Mouse (Mus musculus): ENCODE measurements at regions not wholly inside any gene's neighbourhood (a gene's known extent, or its start where the extent isn't known, plus 50 kb on each side); places are given as distances from the start of the nearest gene placed in this dataset.
A peak's percentile ranks its signal among the peaks of the same experiment; 100 is the strongest.

- Histone ChIP-seq H3K27ac (no peak overlapping the region), H3K79me2 (replicated peaks; ENCODE audit: control insufficient read depth, insufficient read depth, low read length) (no peaks in the 10 kb centered on the region), H3K9ac (ENCODE audit: low read depth, low read length) (no peak overlapping the region), H3K27me3 (ENCODE audit: control insufficient read depth, insufficient read depth, low read length) (no peaks in the 10 kb centered on the region), H3K36me3 (ENCODE audit: control insufficient read depth, insufficient read depth, low read length) (no peaks in the 10 kb centered on the region), H3K4me1 (ENCODE audit: control insufficient read depth, insufficient read depth, low read length) (no peaks in the 10 kb centered on the region), H3K4me3 (no peak overlapping the region)
- TF ChIP-seq EP300 (IDR thresholded peaks at IDR 0.05; ENCODE audit: insufficient read depth, low read depth, low read length) (no peak), CTCF (IDR thresholded peaks at IDR 0.05) (no peak), POLR2A (IDR thresholded peaks at IDR 0.05; ENCODE audit: insufficient read depth, low read depth, low read length) (no peak)
- no peak for DNase-seq
- 80% methylated on average over 3 of the region's 3 CpGs for WGBS
- intact Hi-C loops (cut with DNase I), result no loop called here
Observed at GRCm38 (mm10) chr15:88068476-88068875, 524.4 kb downstream of the Fam19a5 start.

- Histone ChIP-seq H3K27ac (no peak overlapping the region), H3K27me3 (ENCODE audit: control insufficient read depth, insufficient read depth, low read length) (no peaks in the 10 kb centered on the region), H3K4me1 (ENCODE audit: control insufficient read depth, insufficient read depth, low read length) (no peaks in the 10 kb centered on the region)
Observed at GRCm38 (mm10) chr15:88072676-88073075, 527.4 kb upstream of the Zdhhc25 start.

GRCm38 (mm10) chr15:88083911-88084310, 516.2 kb upstream of the Zdhhc25 start:
- no peak overlapping the region for H3K4me3 ChIP-seq
- H3K36me3 ChIP-seq (ENCODE audit: control insufficient read depth, insufficient read depth, low read length), result no peaks in the 10 kb centered on the region
- intact Hi-C loops (cut with DNase I), result no loop called here
- no peak overlapping the region for H3K9ac ChIP-seq (ENCODE audit: low read depth, low read length)
- WGBS, result 62% methylated on average over 5 of the region's 5 CpGs
- DNase-seq, result no peak
- H3K27me3 ChIP-seq (ENCODE audit: control insufficient read depth, insufficient read depth, low read length), result no peaks in the 10 kb centered on the region
- no peak overlapping the region for H3K27ac ChIP-seq
- no peaks in the 10 kb centered on the region for H3K4me1 ChIP-seq (ENCODE audit: control insufficient read depth, insufficient read depth, low read length)
- H3K79me2 ChIP-seq (replicated peaks; ENCODE audit: control insufficient read depth, insufficient read depth, low read length), result no peaks in the 10 kb centered on the region
- no peak for TF ChIP-seq EP300 (IDR thresholded peaks at IDR 0.05; ENCODE audit: insufficient read depth, low read depth, low read length)
- TF ChIP-seq POLR2A (IDR thresholded peaks at IDR 0.05; ENCODE audit: insufficient read depth, low read depth, low read length), result no peak
- TF ChIP-seq CTCF (IDR thresholded peaks at IDR 0.05), result no peak

More at GRCm38 (mm10) chr15:88072676-88073075, 527.4 kb upstream of the Zdhhc25 start:
- no peak overlapping the region for H3K9ac ChIP-seq (ENCODE audit: low read depth, low read length)
- TF ChIP-seq CTCF (IDR thresholded peaks at IDR 0.05) (no peak), EP300 (IDR thresholded peaks at IDR 0.05; ENCODE audit: insufficient read depth, low read depth, low read length) (no peak), POLR2A (IDR thresholded peaks at IDR 0.05; ENCODE audit: insufficient read depth, low read depth, low read length) (no peak)
- intact Hi-C loops (cut with DNase I), result no loop called here
- H3K4me3 ChIP-seq, result no peak overlapping the region
- no peak for DNase-seq
- no peaks in the 10 kb centered on the region for H3K36me3 ChIP-seq (ENCODE audit: control insufficient read depth, insufficient read depth, low read length)
- H3K79me2 ChIP-seq (replicated peaks; ENCODE audit: control insufficient read depth, insufficient read depth, low read length), result no peaks in the 10 kb centered on the region
- WGBS, result 42% methylated on average over 1 of the region's 1 CpGs

GRCm38 (mm10) chr15:88085631-88086030, 514.5 kb upstream of the Zdhhc25 start:
- intact Hi-C loops (cut with DNase I), result no loop called here
- H3K36me3 ChIP-seq (ENCODE audit: control insufficient read depth, insufficient read depth, low read length), result no peaks in the 10 kb centered on the region
- no peak overlapping the region for H3K27ac ChIP-seq
- no peaks in the 10 kb centered on the region for H3K79me2 ChIP-seq (replicated peaks; ENCODE audit: control insufficient read depth, insufficient read depth, low read length)
- 25% methylated on average over 3 of the region's 3 CpGs for WGBS
- H3K4me1 ChIP-seq (ENCODE audit: control insufficient read depth, insufficient read depth, low read length), result no peaks in the 10 kb centered on the region
- TF ChIP-seq CTCF (IDR thresholded peaks at IDR 0.05) (no peak), EP300 (IDR thresholded peaks at IDR 0.05; ENCODE audit: insufficient read depth, low read depth, low read length) (no peak), POLR2A (IDR thresholded peaks at IDR 0.05; ENCODE audit: insufficient read depth, low read depth, low read length) (no peak)
- no peak overlapping the region for H3K4me3 ChIP-seq
- no peak overlapping the region for H3K9ac ChIP-seq (ENCODE audit: low read depth, low read length)
- H3K27me3 ChIP-seq (ENCODE audit: control insufficient read depth, insufficient read depth, low read length), result no peaks in the 10 kb centered on the region
- DNase-seq, result peak in 1 of 2 experiments; percentile 18

- no peak overlapping the region for H3K4me3 ChIP-seq
- no peaks in the 10 kb centered on the region for H3K36me3 ChIP-seq (ENCODE audit: control insufficient read depth, insufficient read depth, low read length)
- TF ChIP-seq POLR2A (IDR thresholded peaks at IDR 0.05; ENCODE audit: insufficient read depth, low read depth, low read length), result no peak
- no peak for TF ChIP-seq CTCF (IDR thresholded peaks at IDR 0.05)
- TF ChIP-seq EP300 (IDR thresholded peaks at IDR 0.05; ENCODE audit: insufficient read depth, low read depth, low read length), result no peak
- H3K9ac ChIP-seq (ENCODE audit: low read depth, low read length), result no peak overlapping the region
- intact Hi-C loops (cut with DNase I), result no loop called here
- no peak overlapping the region for H3K27ac ChIP-seq
- no peak for DNase-seq
- WGBS, result 63% methylated on average over 4 of the region's 4 CpGs
- no peaks in the 10 kb centered on the region for H3K27me3 ChIP-seq (ENCODE audit: control insufficient read depth, insufficient read depth, low read length)
- no peaks in the 10 kb centered on the region for H3K4me1 ChIP-seq (ENCODE audit: control insufficient read depth, insufficient read depth, low read length)
- no peaks in the 10 kb centered on the region for H3K79me2 ChIP-seq (replicated peaks; ENCODE audit: control insufficient read depth, insufficient read depth, low read length)
Observed at GRCm38 (mm10) chr15:88089486-88089885, 510.6 kb upstream of the Zdhhc25 start.

GRCm38 (mm10) chr15:88091390-88091789, 508.7 kb upstream of the Zdhhc25 start:
- WGBS, result 86% methylated on average over 5 of the region's 5 CpGs

More at GRCm38 (mm10) chr15:88091390-88091789, 508.7 kb upstream of the Zdhhc25 start:
- no peak for DNase-seq
- intact Hi-C loops (cut with DNase I), result no loop called here
- Histone ChIP-seq H3K9ac (ENCODE audit: low read depth, low read length) (no peak overlapping the region), H3K27me3 (ENCODE audit: control insufficient read depth, insufficient read depth, low read length) (no peaks in the 10 kb centered on the region), H3K27ac (no peak overlapping the region), H3K4me1 (ENCODE audit: control insufficient read depth, insufficient read depth, low read length) (no peaks in the 10 kb centered on the region), H3K36me3 (ENCODE audit: control insufficient read depth, insufficient read depth, low read length) (no peaks in the 10 kb centered on the region), H3K4me3 (no peak overlapping the region), H3K79me2 (replicated peaks; ENCODE audit: control insufficient read depth, insufficient read depth, low read length) (no peaks in the 10 kb centered on the region)
- TF ChIP-seq CTCF (IDR thresholded peaks at IDR 0.05) (peak; percentile 45), POLR2A (IDR thresholded peaks at IDR 0.05; ENCODE audit: insufficient read depth, low read depth, low read length) (no peak)

All from heart, adult 2 months (tissue).